ENCODE assay signal across 13 mouse cellular contexts in the genomic region with DNA sequence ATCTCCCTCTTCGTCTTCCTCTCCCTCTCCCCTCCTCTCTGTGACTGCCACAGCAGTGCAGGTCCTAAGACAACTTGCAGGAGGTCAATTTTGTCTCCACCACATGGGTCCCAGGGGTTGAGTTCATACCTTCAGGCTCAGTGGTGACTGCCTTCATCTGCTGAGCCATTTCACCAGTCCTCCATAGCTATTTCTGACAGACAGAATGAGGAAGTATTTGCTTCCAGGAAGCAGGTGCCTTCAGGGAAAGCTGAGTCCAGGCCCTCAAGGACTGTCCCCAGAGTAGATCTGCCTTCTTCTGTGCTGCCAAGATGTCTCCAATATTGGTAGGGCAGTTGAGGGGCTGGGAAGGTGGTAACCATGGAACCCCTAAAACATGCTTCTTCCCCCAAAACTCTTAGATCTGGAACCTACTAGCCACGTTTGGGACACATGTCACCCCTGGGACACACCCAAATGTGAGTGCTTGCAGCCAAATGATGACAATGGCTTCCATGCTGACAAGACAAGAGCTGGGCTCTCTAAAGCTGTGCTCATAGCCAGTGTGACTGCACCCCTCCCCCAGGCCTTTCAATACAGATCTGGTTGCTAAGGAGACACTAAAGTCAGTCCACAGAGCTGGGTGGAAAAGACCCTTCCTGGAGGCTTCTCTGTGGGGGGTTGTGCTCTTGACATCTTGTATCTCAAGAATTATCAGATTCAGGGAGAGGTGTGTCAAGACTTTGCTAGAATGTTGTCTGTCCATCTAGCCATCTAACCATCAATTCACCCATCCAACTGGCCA.
"Had no signal": no experiment of that assay in that cellular context is flagged by ENCODE, and none has a peak within 500 bp of the region (broad histone marks: within the 10 kb centered on the region; RNA-seq: fewer than 3 reads in every experiment).

No protein-coding gene starts in this region.

- H3K36me3 ChIP-seq: limb, embryonic 12.5 days; liver, embryonic 13.5 days; lung, embryonic 15.5 days; neural tube, embryonic 12.5 days had no signal

- H3K4me3 ChIP-seq: layer of hippocampus, adult 2 months; limb, embryonic 12.5 days; liver, embryonic 13.5 days; lung, embryonic 15.5 days; neural tube, embryonic 12.5 days had no signal

- ATAC-seq: liver, postnatal 0 days had no signal

- DNase-seq: kidney, postnatal 10 days; kidney, postnatal 4 days; liver; liver, embryonic 13.5 days; liver, postnatal 0 days; lung, postnatal 14 days; right cerebral cortex, postnatal 25 days had no signal

- H3K9ac ChIP-seq: limb, embryonic 12.5 days; liver, embryonic 13.5 days; liver, postnatal 0 days; lung, embryonic 15.5 days; neural tube, embryonic 12.5 days had no signal

- H3K9me3 ChIP-seq: limb, embryonic 12.5 days; liver, embryonic 13.5 days; lung, embryonic 15.5 days; neural tube, embryonic 12.5 days had no signal

- H3K27ac ChIP-seq: layer of hippocampus, adult 2 months; limb, embryonic 12.5 days; liver, embryonic 13.5 days; lung, embryonic 15.5 days; macrophage; neural tube, embryonic 12.5 days; stomach, postnatal 0 days had no signal

- H3K4me2 ChIP-seq: limb, embryonic 12.5 days; liver, embryonic 13.5 days; lung, embryonic 15.5 days; neural tube, embryonic 12.5 days had no signal
